Mouse (Mus musculus) embryonic facial prominence, embryonic 14.5 days (tissue): Measurements from ENCODE around the gene Spata17. TPM values are rescaled to one million over a fixed set of nuclear protein-coding genes. Genes with fewer than 3 reads are reported as not detected.

Experiments used
- ATAC-seq: fragments of 200-750 bp; cut with Nextera tagmentation; 2 replicates; pipeline ENCODE4 v1.8.0; 2017; ENCODE audit warnings: low read depth, moderate number of reproducible peaks, moderate TSS enrichment
- DNase-seq: peaks from one replicate; pipeline ENCODE4 v3.0.0-alpha.2; 2015; ENCODE audit warnings: low spot score
- H3K27ac ChIP-seq: fragments of 300-500 bp; sonication (generic); replicated peaks from 2 replicates; pipeline ENCODE4 v1.5.1; 2014; ENCODE audit warnings: low read depth, mild to moderate bottlenecking, low read length, moderate library complexity
- H3K27me3 ChIP-seq: fragments of 300-500 bp; sonication (generic); replicated peaks from 2 replicates; pipeline ENCODE4 v1.6.1; 2014; ENCODE audit warnings: low read length; ENCODE audit not compliant: control insufficient read depth, insufficient read depth
- H3K36me3 ChIP-seq: fragments of 300-500 bp; sonication (generic); 2 replicates; pipeline ENCODE4 v1.6.1; 2014; ENCODE audit warnings: low read length, mixed read lengths; ENCODE audit not compliant: control insufficient read depth, insufficient read depth
- H3K4me1 ChIP-seq: fragments of 300-500 bp; sonication (generic); 2 replicates; pipeline ENCODE4 v1.6.1; 2014; ENCODE audit warnings: antibody characterized with exemption, low read length; ENCODE audit not compliant: control insufficient read depth, insufficient read depth
- H3K4me2 ChIP-seq: fragments of 300-500 bp; sonication (generic); 2 replicates; pipeline ENCODE4 v1.6.1; 2014; ENCODE audit warnings: low read depth, mild to moderate bottlenecking, low read length, moderate library complexity, mixed read lengths
- H3K4me3 ChIP-seq: fragments of 300-500 bp; sonication (generic); 2 replicates; pipeline ENCODE4 v1.5.1; 2014; ENCODE audit warnings: low read depth, mild to moderate bottlenecking, low read length
- H3K9ac ChIP-seq: fragments of 300-500 bp; sonication (generic); 2 replicates; pipeline ENCODE4 v1.6.1; 2014; ENCODE audit warnings: low read depth, mild to moderate bottlenecking, low read length, moderate library complexity, mixed read lengths
- H3K9me3 ChIP-seq: fragments of 300-500 bp; sonication (generic); 2 replicates; pipeline ENCODE4 v1.6.1; 2016; ENCODE audit warnings: low read length; ENCODE audit not compliant: control insufficient read depth
- WGBS: fragments of 180-500 bp; shearing (Covaris S2); extraction: QIAGEN DNeasy Blood & Tissue Kit; methylation state at CpG from one replicate; pipeline ENCODE4 v1.1.7; 2014; 5-methylcytosine and 5-hydroxymethylcytosine counted together
- polyA plus RNA-seq: library from polyadenylated mRNA; unstranded; fragments of >200 nt; fragmentation: Nextera tagmentation; extraction: Ambion mirVana; gene quantifications from 2 replicates; pipeline ENCODE4 v1.2.1, GENCODE M21; 2014

Gene Spata17
- polyA plus RNA-seq, 1 experiment from 2014 or later: 1.1 TPM

DNA sequence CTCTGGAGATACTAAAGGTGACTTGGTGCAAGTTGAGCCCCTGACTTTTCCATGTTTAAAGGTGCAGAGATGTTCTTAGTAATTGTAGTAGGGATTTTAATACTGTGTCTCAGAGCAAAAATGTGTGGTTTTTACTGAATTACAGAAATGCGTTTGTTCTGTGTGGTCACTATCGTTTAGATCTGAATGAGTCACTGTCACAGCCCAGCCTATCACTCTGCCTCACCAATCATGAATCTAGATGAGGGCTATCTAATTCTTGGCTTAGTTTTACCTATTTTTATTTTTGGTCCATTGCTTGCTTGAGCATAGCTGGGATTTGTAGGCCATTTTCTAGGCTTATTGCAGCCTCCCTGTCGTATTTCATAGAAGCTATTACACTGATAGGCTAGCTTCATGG is 19.9 kb upstream of the Spata17 start:
- Histone ChIP-seq H3K9ac (no peak overlapping the region), H3K4me3 (no peak overlapping the region), H3K4me1 (no peaks in the 10 kb centered on the region), H3K4me2 (no peak overlapping the region), H3K9me3 (no peaks in the 10 kb centered on the region), H3K27me3 (no peaks in the 10 kb centered on the region), H3K36me3 (peaks cover 21% of the 10 kb centered on the region; the same call in 1 of the 2 replicates), H3K27ac (no peak overlapping the region)
- 97% methylated on average over 3 of the region's 3 CpGs for WGBS
- ATAC-seq (no peak), DNase-seq (no peak)

- H3K9ac ChIP-seq: no peak overlapping the region
- H3K36me3 ChIP-seq: peaks cover 21% of the 10 kb centered on the region; the same call in 1 of the 2 replicates
- H3K4me1 ChIP-seq: no peaks in the 10 kb centered on the region
- DNase-seq: no peak
- 61% methylated on average over 7 of the region's 7 CpGs for WGBS
- no peaks in the 10 kb centered on the region for H3K27me3 ChIP-seq
- H3K4me3 ChIP-seq: no peak overlapping the region
- no peak for ATAC-seq
- H3K27ac ChIP-seq: no peak overlapping the region
- no peaks in the 10 kb centered on the region for H3K9me3 ChIP-seq
- H3K4me2 ChIP-seq: no peak overlapping the region
Observed at GRCm38 (mm10) chr1:187232996-187233615, 17.8 kb upstream of the Spata17 start.

DNA sequence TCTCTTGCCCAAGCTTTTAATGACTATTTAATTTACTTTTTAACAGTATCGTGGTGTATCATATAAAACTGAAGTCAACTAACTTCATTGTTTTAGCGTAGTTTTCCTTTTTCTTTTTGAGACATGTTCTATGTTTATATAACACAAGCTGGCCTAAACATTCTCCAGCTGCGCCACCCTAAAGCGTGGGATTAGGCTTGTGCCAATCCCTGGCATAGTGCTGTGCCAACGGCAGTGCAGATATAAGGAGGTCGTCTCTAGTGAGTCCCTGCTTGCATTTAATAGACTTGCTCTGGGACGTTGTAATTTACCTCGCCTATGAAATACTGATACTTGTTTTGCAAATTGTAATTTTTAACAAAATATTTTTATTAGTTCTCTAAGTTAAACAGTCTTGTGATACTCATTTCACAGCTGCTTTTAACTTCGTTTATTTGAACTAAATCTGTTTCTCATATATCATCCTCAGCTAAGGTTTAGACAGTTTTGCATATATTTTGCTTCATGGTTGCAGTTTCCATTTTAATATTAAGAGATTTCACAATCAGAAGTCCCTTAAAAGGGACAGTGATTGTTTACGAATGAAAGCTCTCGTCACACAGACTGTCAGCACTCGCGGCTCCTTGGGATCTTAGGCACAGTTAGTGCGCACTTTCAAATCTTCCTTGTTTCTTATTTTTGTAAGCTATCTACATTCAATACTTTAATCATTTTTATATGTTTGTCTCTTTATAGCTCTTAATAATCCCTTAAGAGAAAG is 17.1 kb upstream of the Spata17 start:
- Histone ChIP-seq H3K4me1 (no peaks in the 10 kb centered on the region), H3K4me3 (no peak overlapping the region), H3K9ac (no peak overlapping the region), H3K9me3 (no peaks in the 10 kb centered on the region), H3K4me2 (no peak overlapping the region), H3K36me3 (peaks cover 16% of the 10 kb centered on the region; the same call in 1 of the 2 replicates), H3K27me3 (no peaks in the 10 kb centered on the region), H3K27ac (no peak overlapping the region)
- DNase-seq (no peak), ATAC-seq (no peak)
- WGBS: 77% methylated on average over 14 of the region's 14 CpGs

DNA sequence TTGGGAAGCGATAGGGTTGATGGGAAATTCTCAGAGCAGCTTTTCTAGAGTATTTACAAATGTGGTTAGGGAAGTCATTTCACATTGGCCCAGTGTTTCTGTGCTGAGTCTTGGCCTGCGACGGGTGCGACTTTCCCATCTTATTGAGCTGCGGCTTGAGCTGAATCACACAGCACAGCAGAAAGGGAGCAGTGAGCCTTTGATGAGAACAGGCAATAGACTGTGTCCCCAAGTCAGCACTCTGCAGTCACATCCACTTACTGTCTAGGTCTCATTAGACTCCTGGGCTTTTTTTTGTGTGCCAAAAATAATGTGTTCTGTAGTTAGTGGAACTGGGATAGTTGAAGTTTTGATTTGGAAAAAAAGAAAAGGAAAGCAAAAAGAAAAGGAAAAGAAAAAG is 15.0 kb upstream of the Spata17 start:
- Histone ChIP-seq H3K4me2 (no peak overlapping the region), H3K36me3 (peaks cover 24% of the 10 kb centered on the region; the same call in 1 of the 2 replicates), H3K4me1 (no peaks in the 10 kb centered on the region), H3K27me3 (no peaks in the 10 kb centered on the region), H3K27ac (no peak overlapping the region), H3K4me3 (no peak overlapping the region), H3K9me3 (no peaks in the 10 kb centered on the region), H3K9ac (no peak overlapping the region)
- WGBS: 88% methylated on average over 5 of the region's 5 CpGs
- DNase-seq (no peak), ATAC-seq (no peak)

DNA sequence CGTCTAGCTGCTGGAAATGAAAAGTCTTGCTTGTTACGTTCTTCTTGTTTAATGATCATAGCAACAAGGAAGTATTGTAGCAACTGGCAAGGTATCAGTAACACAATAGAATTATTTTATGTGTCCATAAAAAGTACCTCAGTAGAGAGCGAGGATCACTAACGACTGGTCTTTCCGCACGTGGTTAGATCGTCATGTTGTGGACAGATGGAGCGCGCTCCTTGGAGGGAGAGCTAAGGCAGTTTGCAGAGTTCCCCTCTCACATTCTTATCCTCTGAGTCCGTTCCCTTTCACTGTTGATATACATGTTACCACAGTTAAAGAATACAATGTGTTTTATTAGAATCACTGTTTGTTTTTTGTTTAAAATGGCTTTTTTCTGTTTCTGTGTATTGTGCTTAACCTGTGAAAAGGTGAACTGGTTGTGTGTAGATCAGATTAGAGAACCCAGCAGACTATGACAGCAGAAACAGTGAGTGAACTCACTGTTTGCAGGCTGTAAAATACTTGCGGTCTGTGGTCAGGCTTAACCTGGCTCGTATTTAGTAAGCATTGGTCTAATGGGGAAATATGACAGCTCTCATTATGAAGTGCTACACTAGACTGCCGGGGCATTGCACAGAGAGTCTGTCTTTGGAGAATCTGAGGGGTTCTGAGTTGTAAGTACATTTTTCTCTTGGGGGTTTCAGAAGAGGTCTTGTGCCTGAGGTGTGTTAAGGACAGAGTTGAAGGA is 13.3 kb upstream of the Spata17 start:
- Histone ChIP-seq H3K27me3 (no peaks in the 10 kb centered on the region), H3K4me2 (no peak overlapping the region), H3K9ac (no peak overlapping the region), H3K9me3 (no peaks in the 10 kb centered on the region), H3K36me3 (peaks cover 15% of the 10 kb centered on the region; the same call in 1 of the 2 replicates), H3K27ac (no peak overlapping the region), H3K4me3 (no peak overlapping the region), H3K4me1 (no peaks in the 10 kb centered on the region)
- ATAC-seq (no peak), DNase-seq (no peak)
- WGBS: 79% methylated on average over 13 of the region's 13 CpGs

GRCm38 (mm10) chr1:187226328-187227025 is 11.2 kb upstream of the Spata17 start:
- no peak for ATAC-seq
- Histone ChIP-seq H3K4me3 (no peak overlapping the region), H3K36me3 (peaks cover 8% of the 10 kb centered on the region; the same call in 1 of the 2 replicates), H3K4me1 (no peaks in the 10 kb centered on the region), H3K27ac (no peak overlapping the region), H3K4me2 (no peak overlapping the region), H3K9ac (no peak overlapping the region), H3K27me3 (no peaks in the 10 kb centered on the region), H3K9me3 (no peaks in the 10 kb centered on the region)
- 67% methylated on average over 11 of the region's 11 CpGs for WGBS
- DNase-seq: peak; percentile 13

GRCm38 (mm10) chr1:187220756-187221155 is 5.5 kb upstream of the Spata17 start:
- no peak overlapping the region for H3K27ac ChIP-seq
- no peaks in the 10 kb centered on the region for H3K4me1 ChIP-seq
- WGBS: 79% methylated on average over 6 of the region's 6 CpGs
- no peak overlapping the region for H3K9ac ChIP-seq
- no peaks in the 10 kb centered on the region for H3K9me3 ChIP-seq
- no peaks in the 10 kb centered on the region for H3K27me3 ChIP-seq
- H3K4me2 ChIP-seq: no peak overlapping the region
- peaks cover 6% of the 10 kb centered on the region; the same call in 1 of the 2 replicates for H3K36me3 ChIP-seq
- no peak overlapping the region for H3K4me3 ChIP-seq
- DNase-seq (no peak), ATAC-seq (no peak)
